Mouse (Mus musculus): ENCODE results near the gene Ednrb. TPM values are rescaled to one million over a fixed set of nuclear protein-coding genes. Genes with fewer than 3 reads are reported as not detected.

Gene Ednrb
- polyA plus RNA-seq, 1 experiment, result 11.4 TPM

DNA sequence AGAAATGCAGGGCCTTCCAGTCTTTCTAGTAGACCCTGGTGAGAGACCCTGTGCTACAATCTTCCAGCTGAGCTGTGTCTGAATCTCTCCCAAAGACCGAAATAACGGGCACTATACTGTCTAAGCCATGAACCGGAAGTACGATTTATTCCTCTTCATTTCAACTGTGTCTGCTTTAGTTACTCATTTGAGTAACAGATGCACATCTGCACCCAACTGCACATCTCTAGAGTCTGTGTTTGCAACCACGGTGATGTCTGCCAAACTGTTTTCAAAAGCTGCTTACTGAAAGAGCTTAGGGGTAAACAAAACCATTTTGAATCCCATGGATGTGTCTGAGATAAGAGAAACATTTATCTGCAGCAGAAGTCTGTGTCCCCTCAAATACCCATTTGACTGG lies 13.2 kb downstream of the Ednrb start:
- H3K4me1 ChIP-seq (ENCODE audit: control insufficient read depth, insufficient read depth, low read length), result no peaks in the 10 kb centered on the region
- H3K27ac ChIP-seq (ENCODE audit: insufficient read depth, low read length), result no peak overlapping the region
- H3K4me3 ChIP-seq (ENCODE audit: insufficient read depth, low read length), result no peak overlapping the region
- TF ChIP-seq POLR2A (IDR thresholded peaks at IDR 0.05; ENCODE audit: low read depth, low read length) (no peak), CTCF (IDR thresholded peaks at IDR 0.05; ENCODE audit: borderline replicate concordance, insufficient read depth, low read length) (no peak)

DNA sequence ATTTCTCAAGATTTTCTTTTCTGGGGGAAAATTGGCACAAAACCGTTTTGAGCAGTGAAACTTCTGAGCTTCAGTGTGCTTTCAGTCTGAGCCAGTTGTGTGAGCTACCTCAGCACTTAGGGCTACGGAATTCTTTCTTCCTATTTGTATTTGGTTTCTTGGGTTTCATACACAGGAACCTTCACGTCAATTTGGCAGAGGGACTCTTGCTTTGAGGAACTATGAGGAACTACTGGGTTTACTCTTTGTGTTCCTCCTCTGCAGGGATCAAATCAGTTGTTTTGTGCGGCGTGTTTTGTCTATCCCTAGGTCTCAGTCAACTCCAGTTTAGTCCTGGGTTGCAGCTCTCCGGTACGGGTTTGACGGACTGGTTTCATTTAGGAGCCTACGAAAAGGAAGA lies 17.9 kb downstream of the Ednrb start:
- TF ChIP-seq CTCF (IDR thresholded peaks at IDR 0.05; ENCODE audit: borderline replicate concordance, insufficient read depth, low read length) (no peak), POLR2A (IDR thresholded peaks at IDR 0.05; ENCODE audit: low read depth, low read length) (no peak)
- Histone ChIP-seq H3K4me3 (ENCODE audit: insufficient read depth, low read length) (no peak overlapping the region), H3K27ac (ENCODE audit: insufficient read depth, low read length) (no peak overlapping the region), H3K4me1 (ENCODE audit: control insufficient read depth, insufficient read depth, low read length) (no peaks in the 10 kb centered on the region)

DNA sequence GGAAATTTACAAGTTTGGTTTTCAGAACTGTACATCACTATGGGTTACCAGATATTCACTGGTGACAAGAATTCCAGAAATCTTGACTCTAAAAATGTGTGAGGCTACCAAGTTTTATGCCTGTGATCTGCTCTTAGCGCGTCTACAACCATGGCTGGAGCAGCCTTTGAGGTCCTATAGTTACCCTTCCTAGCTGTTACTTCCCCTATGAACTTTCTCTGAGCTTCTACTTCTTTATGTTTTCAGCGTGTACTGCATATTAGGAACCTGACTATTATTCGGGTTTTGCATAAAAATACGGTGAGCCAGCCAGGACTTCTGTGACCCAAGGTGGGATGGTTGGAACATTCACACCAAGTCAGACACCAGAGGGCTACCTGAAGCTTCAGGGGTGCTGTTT lies 18.3 kb downstream of the Ednrb start:
- no peaks in the 10 kb centered on the region for H3K4me1 ChIP-seq (ENCODE audit: control insufficient read depth, insufficient read depth, low read length)
- no peak overlapping the region for H3K27ac ChIP-seq (ENCODE audit: insufficient read depth, low read length)
- no peak overlapping the region for H3K4me3 ChIP-seq (ENCODE audit: insufficient read depth, low read length)
- TF ChIP-seq POLR2A (IDR thresholded peaks at IDR 0.05; ENCODE audit: low read depth, low read length) (no peak), CTCF (IDR thresholded peaks at IDR 0.05; ENCODE audit: borderline replicate concordance, insufficient read depth, low read length) (no peak)

DNA sequence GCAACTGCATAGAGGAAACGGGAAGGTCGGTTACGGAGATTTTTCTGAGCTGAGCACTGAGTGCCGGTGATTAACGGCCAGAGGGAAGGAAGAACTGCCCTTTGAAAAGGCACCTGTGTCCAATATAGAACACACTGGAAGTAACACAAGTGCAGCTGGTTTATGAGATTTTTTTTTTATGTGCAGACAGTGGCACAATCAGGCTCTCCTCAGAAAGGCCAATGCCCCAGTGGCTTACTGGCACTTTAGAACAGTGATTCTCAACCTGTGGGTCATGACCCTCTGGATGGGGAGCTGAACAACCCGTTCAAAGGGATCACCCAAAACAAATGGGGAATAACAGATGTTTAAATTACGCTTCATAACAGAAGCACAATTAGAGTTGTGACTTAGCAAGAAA lies 20.7 kb downstream of the Ednrb start:
- TF ChIP-seq CTCF (IDR thresholded peaks at IDR 0.05; ENCODE audit: borderline replicate concordance, insufficient read depth, low read length) (no peak), POLR2A (IDR thresholded peaks at IDR 0.05; ENCODE audit: low read depth, low read length) (no peak)
- H3K4me3 ChIP-seq (ENCODE audit: insufficient read depth, low read length), result no peak overlapping the region
- no peak overlapping the region for H3K27ac ChIP-seq (ENCODE audit: insufficient read depth, low read length)

DNA sequence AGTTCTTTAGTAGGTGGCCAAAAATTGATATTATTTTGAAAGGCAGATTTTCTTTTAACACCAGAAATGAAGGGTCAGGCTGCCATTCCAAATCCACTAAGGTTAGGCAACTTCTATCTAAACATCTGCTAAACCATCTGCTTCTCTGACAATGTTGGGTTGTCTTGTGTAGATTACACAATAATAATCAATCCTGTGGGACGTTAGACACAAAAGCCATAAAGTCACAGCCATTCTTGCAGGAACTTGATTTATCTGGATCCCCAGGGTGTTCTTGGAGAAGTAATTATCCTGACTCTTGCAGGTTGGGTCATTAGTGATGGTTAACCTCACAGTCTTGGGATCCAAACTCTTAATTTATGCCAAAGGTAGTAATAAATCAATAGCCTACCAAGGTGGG lies 21.6 kb downstream of the Ednrb start:
- Histone ChIP-seq H3K4me1 (ENCODE audit: control insufficient read depth, insufficient read depth, low read length) (no peaks in the 10 kb centered on the region), H3K27ac (ENCODE audit: insufficient read depth, low read length) (no peak overlapping the region), H3K4me3 (ENCODE audit: insufficient read depth, low read length) (no peak overlapping the region)
- TF ChIP-seq CTCF (IDR thresholded peaks at IDR 0.05; ENCODE audit: borderline replicate concordance, insufficient read depth, low read length), result no peak
- no peak for TF ChIP-seq POLR2A (IDR thresholded peaks at IDR 0.05; ENCODE audit: low read depth, low read length)

More for the DNA sequence above, 20.7 kb downstream of the Ednrb start:
- no peaks in the 10 kb centered on the region for H3K4me1 ChIP-seq (ENCODE audit: control insufficient read depth, insufficient read depth, low read length)

DNA sequence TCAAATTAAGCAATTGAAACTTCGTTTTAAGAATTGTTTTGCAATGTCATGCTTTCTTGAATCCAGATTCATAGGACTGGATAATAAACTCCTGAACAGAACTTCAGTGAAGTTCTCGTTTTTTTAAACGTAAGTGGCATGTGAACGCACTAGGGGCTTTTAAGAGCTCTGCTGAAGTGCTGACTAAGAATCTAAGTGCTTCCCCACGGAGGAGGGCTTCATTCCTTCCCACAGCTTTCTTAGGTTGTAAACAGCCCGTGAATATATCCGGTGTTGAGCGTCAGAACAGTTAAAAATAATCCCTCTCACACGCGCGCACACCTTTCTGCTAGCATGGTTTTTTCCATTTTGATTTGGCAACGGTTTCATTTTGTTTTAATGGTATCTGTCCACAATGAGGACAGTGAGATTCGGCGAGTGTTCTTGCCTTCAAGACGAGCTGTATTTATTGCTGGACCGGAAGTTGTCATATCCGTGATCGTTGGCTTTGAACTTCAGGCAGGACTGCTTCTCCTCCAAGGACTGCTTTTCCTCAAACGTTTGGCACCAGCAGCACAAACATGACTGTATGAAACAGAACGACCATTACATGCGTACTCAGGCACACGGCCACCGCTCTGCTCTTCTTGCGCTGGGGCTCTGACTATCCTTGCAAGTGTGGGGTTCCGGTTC lies 27.4 kb downstream of the Ednrb start:
- H3K4me3 ChIP-seq (ENCODE audit: insufficient read depth, low read length), result no peak overlapping the region
- no peaks in the 10 kb centered on the region for H3K4me1 ChIP-seq (ENCODE audit: control insufficient read depth, insufficient read depth, low read length)
- TF ChIP-seq CTCF (IDR thresholded peaks at IDR 0.05; ENCODE audit: borderline replicate concordance, insufficient read depth, low read length), result no peak
- no peak for TF ChIP-seq POLR2A (IDR thresholded peaks at IDR 0.05; ENCODE audit: low read depth, low read length)
- H3K27ac ChIP-seq (ENCODE audit: insufficient read depth, low read length), result no peak overlapping the region

DNA sequence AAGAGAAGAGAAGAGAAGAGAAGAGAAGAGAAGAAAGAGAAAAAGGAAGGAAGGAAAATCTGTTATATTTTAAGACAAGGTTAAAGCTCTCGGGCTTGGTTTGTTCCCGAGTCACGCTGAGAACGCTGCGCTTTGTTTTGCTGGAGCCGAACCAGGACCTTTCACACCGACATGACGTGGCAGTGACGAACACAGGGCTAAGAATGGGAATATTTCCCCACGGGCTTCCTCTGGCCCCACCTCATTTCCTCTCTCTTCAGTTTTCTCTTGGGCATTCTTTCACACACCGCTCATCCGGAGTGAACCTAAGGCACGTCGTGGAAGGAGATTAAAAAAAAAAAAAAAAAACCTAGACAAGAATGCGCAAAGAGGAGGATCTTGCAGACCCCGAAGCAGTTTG lies 28.7 kb downstream of the Ednrb start:
- Histone ChIP-seq H3K27ac (ENCODE audit: insufficient read depth, low read length) (no peak overlapping the region), H3K4me1 (ENCODE audit: control insufficient read depth, insufficient read depth, low read length) (no peaks in the 10 kb centered on the region), H3K4me3 (ENCODE audit: insufficient read depth, low read length) (no peak overlapping the region)
- no peak for TF ChIP-seq CTCF (IDR thresholded peaks at IDR 0.05; ENCODE audit: borderline replicate concordance, insufficient read depth, low read length)
- no peak for TF ChIP-seq POLR2A (IDR thresholded peaks at IDR 0.05; ENCODE audit: low read depth, low read length)

DNA sequence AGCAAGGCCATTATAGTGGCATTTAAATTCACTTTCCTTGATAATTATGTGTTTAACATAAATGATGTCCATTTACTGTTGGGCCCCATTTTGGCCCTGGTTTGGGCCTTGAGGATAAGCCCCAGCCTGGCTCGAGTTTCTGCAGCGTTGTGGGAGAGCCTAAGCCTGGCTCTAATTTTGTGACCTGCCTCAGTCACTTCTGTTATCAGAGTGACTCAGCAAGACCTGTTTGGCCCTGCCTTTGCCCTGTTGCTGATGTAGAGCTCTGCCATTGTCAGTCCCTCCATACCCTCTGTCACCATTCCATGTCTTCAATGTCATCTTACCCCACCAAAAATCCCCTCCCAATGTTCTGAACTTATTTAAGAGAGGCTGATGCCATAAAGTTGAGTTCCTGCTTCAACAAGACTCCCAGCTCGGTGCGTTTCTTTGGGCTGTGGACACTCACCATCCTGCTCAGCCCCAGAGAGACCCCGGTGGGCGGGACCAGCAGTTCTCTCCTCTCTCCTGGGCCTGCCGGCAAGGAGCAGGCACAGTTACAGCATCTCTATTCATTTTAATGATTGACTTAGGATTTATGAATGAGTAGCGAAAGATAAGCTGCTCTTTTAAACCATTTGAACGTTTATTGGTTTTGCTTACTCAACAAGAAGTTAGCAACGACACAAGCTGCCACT lies 30.0 kb downstream of the Ednrb start:
- Histone ChIP-seq H3K4me1 (ENCODE audit: control insufficient read depth, insufficient read depth, low read length) (no peaks in the 10 kb centered on the region), H3K4me3 (ENCODE audit: insufficient read depth, low read length) (no peak overlapping the region), H3K27ac (ENCODE audit: insufficient read depth, low read length) (no peak overlapping the region)
- no peak for TF ChIP-seq POLR2A (IDR thresholded peaks at IDR 0.05; ENCODE audit: low read depth, low read length)
- no peak for TF ChIP-seq CTCF (IDR thresholded peaks at IDR 0.05; ENCODE audit: borderline replicate concordance, insufficient read depth, low read length)

DNA sequence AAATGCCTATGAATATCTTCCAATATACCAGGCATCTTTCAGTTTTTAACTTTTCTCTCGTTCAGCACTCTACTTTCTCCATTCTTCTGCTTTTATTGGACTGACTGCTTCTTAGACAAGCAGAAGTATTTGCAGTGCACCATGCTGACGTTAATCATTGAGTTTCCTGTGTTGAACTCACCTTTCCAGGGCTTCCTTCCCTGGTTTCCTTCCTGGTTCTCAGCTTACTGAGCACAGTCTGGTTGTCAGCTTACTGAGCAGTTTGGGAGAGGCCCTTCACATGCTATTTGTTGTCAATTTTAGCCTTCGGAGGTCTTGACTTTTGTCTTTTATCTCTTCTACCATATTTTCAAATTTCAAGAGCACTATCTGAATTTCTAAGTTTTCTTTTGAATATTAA lies 31.0 kb downstream of the Ednrb start:
- no peak for TF ChIP-seq CTCF (IDR thresholded peaks at IDR 0.05; ENCODE audit: borderline replicate concordance, insufficient read depth, low read length)
- no peak for TF ChIP-seq POLR2A (IDR thresholded peaks at IDR 0.05; ENCODE audit: low read depth, low read length)
- no peaks in the 10 kb centered on the region for H3K4me1 ChIP-seq (ENCODE audit: control insufficient read depth, insufficient read depth, low read length)
- no peak overlapping the region for H3K27ac ChIP-seq (ENCODE audit: insufficient read depth, low read length)
- H3K4me3 ChIP-seq (ENCODE audit: insufficient read depth, low read length), result no peak overlapping the region

DNA sequence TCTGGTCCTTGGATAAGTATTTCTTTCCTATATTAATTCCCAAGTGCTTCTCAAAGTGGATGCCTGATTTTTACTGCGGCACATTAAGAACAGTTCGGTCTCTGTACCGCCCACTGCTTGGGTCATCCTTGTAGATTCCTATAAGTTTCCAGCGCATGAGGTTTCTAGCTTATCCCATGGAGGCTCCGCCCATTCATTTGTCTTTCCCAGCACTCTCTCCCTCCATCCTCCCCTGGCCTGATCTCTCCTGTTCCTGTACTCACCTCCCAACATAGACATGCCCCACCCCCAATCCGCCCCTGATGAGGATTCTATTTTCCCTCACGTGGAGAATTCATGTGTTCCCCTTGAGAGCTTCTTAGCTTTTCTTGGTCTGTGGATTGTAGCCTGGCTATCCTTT lies 32.9 kb downstream of the Ednrb start:
- no peaks in the 10 kb centered on the region for H3K4me1 ChIP-seq (ENCODE audit: control insufficient read depth, insufficient read depth, low read length)
- no peak for TF ChIP-seq POLR2A (IDR thresholded peaks at IDR 0.05; ENCODE audit: low read depth, low read length)
- H3K4me3 ChIP-seq (ENCODE audit: insufficient read depth, low read length), result no peak overlapping the region
- H3K27ac ChIP-seq (ENCODE audit: insufficient read depth, low read length), result no peak overlapping the region
